Mouse (Mus musculus) olfactory bulb, adult 2 months (tissue): ENCODE results near the gene Tmem132d.

Source experiments
- CTCF ChIP-seq: fragments of 200-500 bp; IDR thresholded peaks from 2 replicates; pipeline ENCODE4 v1.5.1; 2012; ENCODE audit warnings: low read depth, mild to moderate bottlenecking, low read length, moderate library complexity; ENCODE audit not compliant: insufficient read depth
- POLR2A ChIP-seq: fragments of 200-500 bp; IDR thresholded peaks from 2 replicates; pipeline ENCODE4 v1.6.1; 2012; ENCODE audit warnings: mild to moderate bottlenecking, low read depth, low read length, moderate library complexity; ENCODE audit not compliant: insufficient read depth

GRCm38 (mm10) chr5:127859719-127860118 lies 573.2 kb downstream of the Tmem132d start:
- TF ChIP-seq POLR2A, result no peak
- TF ChIP-seq CTCF, result no peak
